Mouse (Mus musculus): ENCODE measurements around the gene Nhp2. TPM values are rescaled to one million over a fixed set of nuclear protein-coding genes. Genes with fewer than 3 reads are reported as not detected.

Nhp2 gene
- total RNA-seq, 2 experiments from 2014 or later = 141 to 203 TPM

DNA sequence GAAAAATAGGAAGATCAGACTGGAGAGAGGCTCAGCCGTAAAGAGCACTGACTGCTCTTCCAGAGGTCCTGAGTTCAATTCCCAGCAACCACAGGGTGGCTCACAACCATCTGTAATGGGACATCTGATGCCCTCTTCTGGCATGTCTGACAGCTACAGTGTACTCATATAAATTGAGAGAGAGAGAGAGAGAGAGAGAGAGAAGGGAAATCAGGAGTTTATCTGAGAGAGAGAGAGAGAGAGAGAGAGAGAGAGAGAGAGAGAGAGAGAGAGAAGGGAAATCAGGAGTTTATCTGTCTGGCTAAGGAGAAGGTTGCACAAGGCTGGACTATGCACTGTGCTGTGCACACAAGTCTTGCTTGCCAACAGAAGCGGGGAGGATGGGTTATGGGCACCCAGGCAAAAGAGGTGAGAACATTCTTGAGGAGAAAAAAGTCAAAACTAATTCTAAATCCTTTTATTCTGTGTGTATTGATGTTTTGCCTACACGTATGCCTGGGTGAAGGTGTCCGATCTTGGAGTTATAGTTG is 33.4 kb downstream of the Nhp2 start:
- no peak for ATAC-seq (replicated peaks; ENCODE audit: poor library complexity, severe bottlenecking)

DNA sequence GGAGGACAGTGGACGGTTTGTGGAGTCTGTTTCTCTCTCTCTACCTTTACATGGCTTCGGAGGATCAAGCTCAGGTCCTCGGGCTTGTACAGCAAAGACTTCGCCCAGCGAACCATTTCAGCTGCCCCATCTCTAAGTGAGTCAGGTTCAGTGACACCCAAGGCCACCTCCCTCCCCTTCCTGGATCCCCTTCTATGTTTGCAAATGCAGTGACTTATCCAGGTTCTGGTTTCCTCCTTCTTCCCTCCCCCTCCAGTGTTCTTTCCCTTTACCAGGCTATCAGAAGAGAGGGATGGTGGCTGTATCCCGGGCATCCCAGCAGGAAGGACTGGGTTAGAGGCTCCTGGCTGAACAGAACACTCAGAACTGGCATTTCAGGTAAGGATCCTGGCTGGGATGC is 34.2 kb downstream of the Nhp2 start:
- no peak for ATAC-seq (replicated peaks; ENCODE audit: poor library complexity, severe bottlenecking)

DNA sequence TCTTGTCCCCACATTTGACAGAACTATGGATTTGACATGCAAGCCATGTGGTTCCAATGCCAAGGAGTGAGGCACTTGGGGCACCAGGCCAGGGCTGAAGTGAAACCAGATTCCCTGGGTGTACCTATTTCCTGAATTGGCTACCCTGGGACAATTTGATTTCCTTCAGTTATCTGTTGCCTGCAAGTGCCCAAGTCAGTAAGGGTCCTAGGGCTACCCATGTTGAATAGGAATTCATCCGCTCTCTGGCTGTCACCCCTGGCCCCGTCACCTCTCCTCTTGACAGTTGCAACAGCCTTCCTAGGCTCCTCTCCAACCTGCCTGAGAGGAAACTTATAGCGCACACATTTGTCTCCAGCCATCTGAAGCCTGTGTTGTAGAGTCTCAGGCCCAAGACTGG is 35.4 kb downstream of the Nhp2 start:
- ATAC-seq (replicated peaks; ENCODE audit: poor library complexity, severe bottlenecking) = no peak

DNA sequence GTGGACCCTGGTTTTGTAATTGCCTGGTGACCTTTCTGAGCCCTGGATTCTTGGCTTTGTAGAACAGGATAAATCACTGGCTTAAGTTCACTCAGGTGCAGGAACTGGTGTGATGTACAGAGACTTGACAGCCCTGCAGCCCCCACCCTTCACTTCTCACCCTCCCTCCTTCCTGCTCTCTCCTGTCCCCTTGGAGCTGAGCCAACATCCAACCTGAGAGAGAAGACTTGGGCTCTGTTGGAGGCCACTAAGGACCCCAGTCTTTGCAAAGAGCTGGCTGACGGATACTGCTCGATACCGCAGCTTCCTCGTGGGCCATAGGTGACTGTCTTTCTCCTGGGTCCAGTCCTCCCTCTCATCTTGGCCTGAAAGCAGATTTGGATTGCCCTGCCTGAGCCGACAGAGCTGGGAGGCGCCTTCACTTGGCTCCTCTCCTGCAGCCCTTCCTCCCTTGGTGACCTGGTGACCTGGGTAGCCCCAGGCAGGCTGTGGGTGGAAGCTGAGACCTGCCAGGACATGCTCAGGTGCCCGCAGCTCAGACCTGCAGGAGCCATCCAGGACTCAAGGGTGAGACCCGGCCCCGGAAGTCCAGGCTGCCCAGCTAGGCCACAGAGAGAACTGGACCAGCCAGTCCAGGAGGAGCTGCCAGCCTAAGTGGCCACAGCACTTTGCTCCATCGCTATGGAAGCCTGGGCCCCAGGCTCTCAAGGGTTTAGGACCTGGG is 37.4 kb downstream of the Nhp2 start:
- ATAC-seq (replicated peaks; ENCODE audit: poor library complexity, severe bottlenecking) = no peak

DNA sequence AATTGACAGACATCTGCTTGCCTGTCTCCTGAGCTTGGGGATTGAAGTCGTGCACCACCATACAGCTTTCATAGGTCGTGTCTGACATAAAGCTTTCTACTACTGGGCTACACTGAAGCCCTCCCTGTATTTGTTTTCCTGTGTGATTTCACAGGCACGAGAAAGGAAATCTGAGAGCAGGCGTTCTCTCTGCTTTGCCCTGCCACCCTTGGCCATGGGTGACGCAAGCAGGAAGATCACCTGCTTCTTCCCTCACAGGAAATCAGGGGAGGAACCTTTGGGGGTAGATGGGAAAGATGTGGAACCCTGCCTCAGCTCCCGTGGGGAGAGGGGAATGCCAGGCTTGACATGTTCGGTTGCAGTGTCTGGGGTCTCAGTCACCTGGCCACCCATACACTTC is 38.8 kb downstream of the Nhp2 start:
- ATAC-seq (replicated peaks; ENCODE audit: poor library complexity, severe bottlenecking) = no peak

DNA sequence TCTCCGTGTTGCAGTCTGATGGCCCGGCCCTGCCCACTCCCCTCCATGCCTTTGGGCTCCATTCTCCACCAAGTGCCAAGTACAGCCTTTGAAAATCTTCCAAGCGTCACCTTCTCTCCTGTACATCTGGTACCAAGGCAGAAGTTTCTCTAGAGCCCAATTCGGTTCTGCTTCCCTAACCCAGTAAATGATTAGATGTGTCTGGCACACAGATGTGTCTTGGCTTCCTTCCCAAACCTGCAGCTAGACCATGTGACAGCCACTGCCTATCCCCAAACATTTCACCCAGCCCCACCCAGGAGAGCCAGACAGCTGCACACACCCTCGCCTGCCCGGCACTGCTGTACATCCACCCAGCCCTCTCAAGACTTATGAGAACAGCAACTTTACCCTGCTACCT is 39.2 kb downstream of the Nhp2 start:
- 0 out of 2 replicates have a peak, but pooled peaks have one; percentile 30 for ATAC-seq (replicated peaks; ENCODE audit: poor library complexity, severe bottlenecking)

DNA sequence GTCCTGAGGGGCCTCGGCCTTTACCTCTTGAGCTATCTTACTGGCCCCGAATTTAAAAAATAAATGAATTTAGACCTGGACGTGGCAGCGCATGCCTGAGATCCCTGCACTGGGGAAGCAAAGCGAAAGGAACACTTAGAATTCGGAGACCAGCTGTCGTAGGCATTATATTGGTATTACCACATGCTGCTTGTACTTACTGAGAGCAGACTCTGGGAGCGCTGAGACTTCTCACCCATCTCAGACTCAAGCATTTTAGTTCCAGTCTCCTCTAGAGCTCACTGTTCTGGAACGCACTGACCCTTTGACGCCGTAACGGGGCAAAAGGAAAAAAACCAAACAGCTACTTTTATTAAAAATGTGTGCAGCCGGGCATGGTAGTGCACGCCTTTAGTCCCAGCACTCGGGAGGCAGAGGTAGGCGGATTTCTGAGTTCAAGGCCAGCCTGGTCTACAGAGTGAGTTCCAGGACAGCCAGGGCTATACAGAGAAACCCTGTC is 42.4 kb downstream of the Nhp2 start:
- ATAC-seq (replicated peaks; ENCODE audit: poor library complexity, severe bottlenecking) = no peak

DNA sequence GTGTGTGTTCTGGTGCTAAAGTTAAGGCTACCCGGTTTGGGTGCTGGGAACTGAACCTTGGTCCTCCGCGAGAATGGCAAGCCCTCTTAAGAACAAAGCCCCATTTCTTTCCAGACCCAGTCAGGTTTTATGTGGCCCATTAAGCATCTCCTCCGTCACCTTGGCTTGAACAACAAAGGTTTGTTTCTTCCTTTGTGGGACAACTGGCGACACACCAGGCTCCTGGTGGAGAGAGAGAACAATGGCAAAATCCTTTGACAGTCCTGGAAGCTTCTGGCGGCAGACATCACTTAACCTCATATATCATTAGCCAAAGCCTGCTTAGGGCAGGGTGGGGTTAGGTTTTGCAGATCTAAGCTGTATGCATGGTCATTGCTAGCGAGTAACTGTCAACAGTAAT is 43.1 kb downstream of the Nhp2 start:
- ATAC-seq (replicated peaks; ENCODE audit: poor library complexity, severe bottlenecking) = no peak

DNA sequence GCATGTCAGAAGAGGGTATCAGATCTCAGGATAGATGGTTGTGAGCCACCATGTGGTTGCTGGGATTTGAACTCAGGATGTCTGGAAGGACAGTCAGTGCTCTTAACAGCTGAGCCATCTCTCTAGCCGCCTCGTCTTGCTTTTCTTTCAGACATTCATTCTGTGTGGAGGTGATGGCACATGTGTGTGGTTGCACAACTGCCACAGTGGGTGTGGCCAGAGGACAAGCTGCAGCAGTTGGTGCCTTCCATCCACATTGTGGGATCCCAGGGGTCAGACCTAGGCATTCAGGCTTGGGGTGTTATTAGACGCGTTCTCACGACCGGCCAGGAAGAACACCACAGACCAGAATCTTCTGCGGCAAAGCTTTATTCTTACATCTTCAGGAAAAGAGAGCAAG is 45.2 kb downstream of the Nhp2 start:
- 0 out of 2 replicates have a peak, but pooled peaks have one; percentile 37 for ATAC-seq (replicated peaks; ENCODE audit: poor library complexity, severe bottlenecking)

DNA sequence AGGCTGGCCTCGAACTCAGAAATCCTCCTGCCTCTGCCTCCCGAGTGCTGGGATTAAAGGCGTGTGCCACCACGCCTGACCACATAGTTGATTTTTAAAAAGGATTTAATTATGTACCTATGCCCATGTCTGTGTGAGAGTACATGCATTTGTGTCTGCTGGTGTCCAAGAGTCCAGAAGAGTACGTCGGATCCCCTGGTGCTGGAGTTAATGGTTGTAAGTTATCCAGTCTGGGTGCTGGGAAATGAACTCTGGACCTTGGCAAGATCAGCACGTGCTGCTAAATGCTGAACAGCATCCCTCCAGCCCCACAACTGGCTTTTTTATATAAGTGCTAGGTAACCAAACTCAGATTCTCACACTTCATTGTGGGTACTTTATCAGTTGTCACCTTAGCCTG is 51.3 kb downstream of the Nhp2 start:
- ATAC-seq (replicated peaks; ENCODE audit: poor library complexity, severe bottlenecking) = no peak

DNA sequence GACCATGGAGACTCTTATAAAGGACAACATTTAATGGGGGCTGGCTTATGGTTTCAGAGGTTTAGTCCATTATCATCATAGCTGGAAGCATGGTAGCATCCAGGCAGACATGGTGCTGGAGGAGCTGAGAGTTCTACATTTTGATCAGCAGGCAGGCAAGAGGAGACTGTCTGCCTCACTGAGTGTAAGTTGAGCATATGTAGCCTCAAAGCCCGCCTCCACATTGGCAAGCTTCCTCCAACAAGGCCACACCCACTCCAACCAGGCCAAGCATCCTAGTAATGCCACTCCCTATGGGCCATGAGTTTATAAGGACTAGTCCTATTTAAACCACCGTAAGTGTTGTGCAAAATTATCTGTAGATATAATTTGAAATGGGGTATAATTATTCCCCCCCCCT is 51.8 kb downstream of the Nhp2 start:
- ATAC-seq (replicated peaks; ENCODE audit: poor library complexity, severe bottlenecking) = no peak

DNA sequence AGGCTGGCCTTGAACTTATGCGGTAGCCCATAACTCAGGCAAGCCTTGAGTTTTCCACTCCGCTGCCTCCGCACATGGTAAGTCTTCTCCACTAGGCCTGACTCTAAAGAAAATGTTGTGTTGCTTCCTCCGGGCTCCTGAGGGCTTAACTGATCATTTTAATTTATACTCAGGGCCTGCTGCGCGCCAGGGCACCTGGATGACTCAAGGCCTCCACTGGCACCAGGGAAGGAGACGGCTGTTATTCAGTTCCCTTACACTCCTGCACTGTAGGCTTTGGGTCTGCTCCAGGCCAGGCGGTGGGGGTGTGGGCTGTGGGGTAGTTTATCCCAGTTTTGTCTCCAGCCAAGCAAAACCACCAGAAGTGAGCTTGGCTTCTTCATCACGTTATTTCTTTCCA is 53.8 kb downstream of the Nhp2 start:
- no peak for ATAC-seq (replicated peaks; ENCODE audit: poor library complexity, severe bottlenecking)

Other genes with a start within 250 kb of the Nhp2 start
- gene Phykpl, start 35.0 kb upstream of the Nhp2 start, total RNA-seq (2014; fragmentation: Nextera tagmentation) = 25.1 and 25.2 TPM in 2 replicates
- gene Phykpl, start 35.0 kb upstream of the Nhp2 start, total RNA-seq (2017) = 11.0 and 13.4 TPM in 2 replicates
- gene Hnrnpab, start 12.9 kb upstream of the Nhp2 start, total RNA-seq (2014; fragmentation: Nextera tagmentation) = 512 and 539 TPM in 2 replicates
- gene Hnrnpab, start 12.9 kb upstream of the Nhp2 start, total RNA-seq (2017) = 838 and 956 TPM in 2 replicates
- 17.9 and 19.2 TPM in 2 replicates for gene Rmnd5b, start 16.2 kb downstream of the Nhp2 start, total RNA-seq (2014; fragmentation: Nextera tagmentation)
- gene Rmnd5b, start 16.2 kb downstream of the Nhp2 start, total RNA-seq (2017) = 12.8 and 14.1 TPM in 2 replicates
- 1.4 TPM in 1 of 2 replicates, not detected in the other for gene N4bp3, start 31.1 kb downstream of the Nhp2 start, total RNA-seq (2014; fragmentation: Nextera tagmentation)
- 1.5 and 2.6 TPM in 2 replicates for gene N4bp3, start 31.1 kb downstream of the Nhp2 start, total RNA-seq (2017)
- 0.81 TPM in 1 of 2 replicates, not detected in the other for gene D930048N14Rik, start 31.2 kb downstream of the Nhp2 start, total RNA-seq (2014; fragmentation: Nextera tagmentation)
- gene D930048N14Rik, start 31.2 kb downstream of the Nhp2 start, total RNA-seq (2017) = 0.15 TPM in 1 of 2 replicates, not detected in the other
- gene 0610009B22Rik, start 69.1 kb downstream of the Nhp2 start, total RNA-seq (2014; fragmentation: Nextera tagmentation) = 22.4 and 33.5 TPM in 2 replicates
- 14.7 and 17.5 TPM in 2 replicates for gene 0610009B22Rik, start 69.1 kb downstream of the Nhp2 start, total RNA-seq (2017)
- 19.9 and 25.1 TPM in 2 replicates for gene Sec24a, start 143.9 kb downstream of the Nhp2 start, total RNA-seq (2014; fragmentation: Nextera tagmentation)
- 7.0 and 7.7 TPM in 2 replicates for gene Sec24a, start 143.9 kb downstream of the Nhp2 start, total RNA-seq (2017)
- gene Sar1b, start 144.0 kb downstream of the Nhp2 start, total RNA-seq (2014; fragmentation: Nextera tagmentation) = 61.3 and 80.3 TPM in 2 replicates
- gene Sar1b, start 144.0 kb downstream of the Nhp2 start, total RNA-seq (2017) = 73.4 and 74.5 TPM in 2 replicates
- 6.3 and 9.3 TPM in 2 replicates for gene Jade2, start 237.9 kb downstream of the Nhp2 start, total RNA-seq (2014; fragmentation: Nextera tagmentation)
- gene Jade2, start 237.9 kb downstream of the Nhp2 start, total RNA-seq (2017) = 6.6 and 8.5 TPM in 2 replicates

All from granulocyte monocyte progenitor cell, adult 5-6 weeks (primary cell).